Mouse (Mus musculus) lung, postnatal 36 days (tissue): ENCODE measurements around the gene Krtap4-2.

Experiments used
- DNase-seq: peaks from one replicate; pipeline ENCODE4 v3.0.0; 2022; ENCODE audit warnings: mixed read lengths

The Krtap4-2 gene

GRCm38 (mm10) chr11:99585096-99585495 lies 49.8 kb downstream of the Krtap4-2 start:
- no peak for DNase-seq
